Mouse (Mus musculus) limb, embryonic 12.5 days (tissue): Measurements from ENCODE around the gene C2cd2l. TPM values are rescaled to one million over a fixed set of nuclear protein-coding genes. Genes with fewer than 3 reads are reported as not detected.

Source experiments
- ATAC-seq: fragments of 200-750 bp; cut with Nextera tagmentation; 2 replicates; pipeline ENCODE4 v1.8.0; 2017; ENCODE audit warnings: low read depth, moderate TSS enrichment; ENCODE audit not compliant: insufficient number of reproducible peaks, insufficient read depth, low FRiP score, low TSS enrichment
- H3K27ac ChIP-seq: fragments of 300-500 bp; sonication (generic); 2 replicates; pipeline ENCODE4 v1.5.1; 2016; ENCODE audit warnings: mild to moderate bottlenecking, moderate library complexity
- H3K27me3 ChIP-seq: fragments of 300-500 bp; sonication (generic); 2 replicates; pipeline ENCODE4 v1.6.1; 2016; ENCODE audit warnings: mild to moderate bottlenecking, moderate library complexity
- H3K36me3 ChIP-seq: fragments of 300-500 bp; sonication (generic); 2 replicates; pipeline ENCODE4 v1.6.1; 2016; ENCODE audit warnings: mild to moderate bottlenecking, moderate library complexity
- H3K4me1 ChIP-seq: fragments of 300-500 bp; sonication (generic); replicated peaks from 2 replicates; pipeline ENCODE4 v1.6.1; 2016
- H3K4me2 ChIP-seq: fragments of 300-500 bp; sonication (generic); 2 replicates; pipeline ENCODE4 v1.6.1; 2016; ENCODE audit warnings: mild to moderate bottlenecking, moderate library complexity
- H3K4me3 ChIP-seq: fragments of 300-500 bp; sonication (generic); replicated peaks from 2 replicates; pipeline ENCODE4 v1.5.1; 2016; ENCODE audit warnings: mild to moderate bottlenecking
- H3K9ac ChIP-seq: fragments of 300-500 bp; sonication (generic); replicated peaks from 2 replicates; pipeline ENCODE4 v1.6.1; 2016; ENCODE audit warnings: mild to moderate bottlenecking, moderate library complexity
- H3K9me3 ChIP-seq: fragments of 300-500 bp; sonication (generic); 2 replicates; pipeline ENCODE4 v1.6.1; 2016; ENCODE audit warnings: mild to moderate bottlenecking, moderate library complexity
- WGBS: fragments of 180-500 bp; shearing (Covaris S2); methylation state at CpG from one replicate; pipeline ENCODE4 v1.1.7; 2016; 5-methylcytosine and 5-hydroxymethylcytosine counted together
- polyA plus RNA-seq: library from polyadenylated mRNA; unstranded; fragments of >200 nt; fragmentation: Nextera tagmentation; extraction: Ambion mirVana; gene quantifications from 2 replicates; pipeline ENCODE4 v1.2.1, GENCODE M21; 2016

C2cd2l gene
- polyA plus RNA-seq, 1 experiment from 2014 or later: 7.9 TPM

- whole genome bisulfite sequencing: under 1% methylated on average over 5 of the region's 5 CpGs
- ATAC-seq: no peak
- peak overlapping the region; percentile 98 for H3K27ac ChIP-seq
- no peaks in the 10 kb centered on the region for H3K9me3 ChIP-seq
- peak overlapping the region; percentile 75 for H3K4me2 ChIP-seq
- no peaks in the 10 kb centered on the region for H3K27me3 ChIP-seq
- H3K9ac ChIP-seq: peak overlapping the region; percentile 94
- H3K4me3 ChIP-seq: peak overlapping the region; percentile 80
- H3K36me3 ChIP-seq: peaks cover 74% of the 10 kb centered on the region
- H3K4me1 ChIP-seq: peaks cover 17% of the 10 kb centered on the region
Measured at GRCm38 (mm10) chr9:44336093-44336406, 16.0 kb upstream of the C2cd2l start.

- Histone ChIP-seq H3K9ac (peak overlapping the region; percentile 94), H3K27ac (peak overlapping the region; percentile 98), H3K4me2 (peak overlapping the region; percentile 75), H3K9me3 (no peaks in the 10 kb centered on the region), H3K27me3 (no peaks in the 10 kb centered on the region), H3K36me3 (peaks cover 74% of the 10 kb centered on the region), H3K4me3 (peak overlapping the region; percentile 80), H3K4me1 (peaks cover 17% of the 10 kb centered on the region)
- under 1% methylated on average over 50 of the region's 50 CpGs for WGBS
- no peak for ATAC-seq
Measured at GRCm38 (mm10) chr9:44335331-44336092, 15.4 kb upstream of the C2cd2l start.

- H3K27ac ChIP-seq: peak within 1 kb of the TSS; percentile 98
- peaks cover 17% of the 10 kb centered on the region for H3K4me1 ChIP-seq
- no peaks in the 10 kb centered on the region for H3K27me3 ChIP-seq
- peak within 1 kb of the TSS; percentile 80 for H3K4me3 ChIP-seq
- H3K36me3 ChIP-seq: peaks cover 74% of the 10 kb centered on the region
- peak within 1 kb of the TSS; percentile 75 for H3K4me2 ChIP-seq
- under 1% methylated on average over 91 of the region's 91 CpGs for WGBS
- no peaks in the 10 kb centered on the region for H3K9me3 ChIP-seq
- peak within 1 kb of the TSS; percentile 94 for H3K9ac ChIP-seq
- peak; percentile 95 for ATAC-seq
Measured at GRCm38 (mm10) chr9:44334396-44335330, 14.6 kb upstream of the C2cd2l start, which contains the start of gene H2afx. Gene H2afx, plus strand, starts transcription at chr9:44334694.

- Histone ChIP-seq H3K9ac (no peak overlapping the region), H3K4me2 (no peak overlapping the region), H3K27me3 (no peaks in the 10 kb centered on the region), H3K4me1 (peaks cover 17% of the 10 kb centered on the region), H3K9me3 (no peaks in the 10 kb centered on the region), H3K4me3 (no peak overlapping the region; the same call in 1 of the 2 replicates), H3K36me3 (peaks cover 73% of the 10 kb centered on the region), H3K27ac (no peak overlapping the region)
- WGBS: 95% methylated on average over 13 of the region's 13 CpGs
- no peak for ATAC-seq
Measured at GRCm38 (mm10) chr9:44332918-44333638, 13.0 kb upstream of the C2cd2l start.

- no peak overlapping the region for H3K27ac ChIP-seq
- peaks cover 57% of the 10 kb centered on the region for H3K36me3 ChIP-seq
- peaks cover 11% of the 10 kb centered on the region for H3K4me1 ChIP-seq
- WGBS: 93% methylated on average over 6 of the region's 6 CpGs
- no peak for ATAC-seq
- no peaks in the 10 kb centered on the region for H3K27me3 ChIP-seq
- no peak overlapping the region for H3K4me2 ChIP-seq
- H3K4me3 ChIP-seq: no peak overlapping the region
- no peaks in the 10 kb centered on the region for H3K9me3 ChIP-seq
- H3K9ac ChIP-seq: no peak overlapping the region
Measured at GRCm38 (mm10) chr9:44330736-44331135, 10.7 kb upstream of the C2cd2l start.

- H3K27me3 ChIP-seq: no peaks in the 10 kb centered on the region
- ATAC-seq: no peak
- peak overlapping the region; percentile 88; the same call in 1 of the 2 replicates for H3K9ac ChIP-seq
- H3K36me3 ChIP-seq: peaks cover 46% of the 10 kb centered on the region
- peak overlapping the region; percentile 79 for H3K4me2 ChIP-seq
- H3K4me1 ChIP-seq: peaks cover 13% of the 10 kb centered on the region
- H3K4me3 ChIP-seq: peak overlapping the region; percentile 75
- H3K27ac ChIP-seq: no peak overlapping the region
- 88% methylated on average over 5 of the region's 5 CpGs for WGBS
- no peaks in the 10 kb centered on the region for H3K9me3 ChIP-seq
Measured at GRCm38 (mm10) chr9:44327926-44328325, 7.8 kb upstream of the C2cd2l start.

GRCm38 (mm10) chr9:44327064-44327711, 7.1 kb upstream of the C2cd2l start:
- no peaks in the 10 kb centered on the region for H3K27me3 ChIP-seq
- ATAC-seq: 0 out of 2 replicates have a peak, but pooled peaks have one; percentile 34

GRCm38 (mm10) chr9:44326371-44327063, 6.4 kb upstream of the C2cd2l start:
- ATAC-seq: peak; percentile 87
- under 1% methylated on average over 38 of the region's 38 CpGs for WGBS
- Histone ChIP-seq H3K36me3 (peaks cover 31% of the 10 kb centered on the region), H3K4me1 (peaks cover 13% of the 10 kb centered on the region), H3K27me3 (no peaks in the 10 kb centered on the region), H3K9ac (peak overlapping the region; percentile 88), H3K4me2 (peak overlapping the region; percentile 79), H3K27ac (peak overlapping the region; percentile 95), H3K4me3 (peak overlapping the region; percentile 75), H3K9me3 (no peaks in the 10 kb centered on the region)

More at GRCm38 (mm10) chr9:44327064-44327711, 7.1 kb upstream of the C2cd2l start:
- Histone ChIP-seq H3K4me1 (peaks cover 13% of the 10 kb centered on the region), H3K9ac (peak overlapping the region; percentile 88), H3K4me3 (peak overlapping the region; percentile 75), H3K9me3 (no peaks in the 10 kb centered on the region), H3K27ac (peak overlapping the region; percentile 95), H3K36me3 (peaks cover 38% of the 10 kb centered on the region), H3K4me2 (peak overlapping the region; percentile 79)
- 1% methylated on average over 22 of the region's 22 CpGs for WGBS

GRCm38 (mm10) chr9:44325768-44326370, 5.8 kb upstream of the C2cd2l start, which contains the start of gene Dpagt1:
Gene Dpagt1, plus strand, starts transcription at chr9:44326019.
- no peaks in the 10 kb centered on the region for H3K27me3 ChIP-seq
- peak within 1 kb of the TSS; percentile 75 for H3K4me3 ChIP-seq
- H3K9ac ChIP-seq: peak within 1 kb of the TSS; percentile 88
- no peaks in the 10 kb centered on the region for H3K9me3 ChIP-seq
- ATAC-seq: no peak
- H3K4me1 ChIP-seq: peaks cover 14% of the 10 kb centered on the region
- 3% methylated on average over 12 of the region's 12 CpGs for WGBS
- peak within 1 kb of the TSS; percentile 95 for H3K27ac ChIP-seq
- H3K4me2 ChIP-seq: peak within 1 kb of the TSS; percentile 79
- H3K36me3 ChIP-seq: peaks cover 25% of the 10 kb centered on the region
